Mouse (Mus musculus) E14TG2a.4 (cell line): ENCODE data around the gene Tpm1.

Experiments used
- CTCF ChIP-seq: conservative IDR thresholded peaks from 2 replicates; pipeline ENCODE4 v1.5.1; 2014; ENCODE audit warnings: low read length
- NANOG ChIP-seq: IDR thresholded peaks from 2 replicates; pipeline ENCODE4 v1.6.1; 2014; ENCODE audit warnings: borderline replicate concordance, low read length, mixed read lengths
- POU5F1 ChIP-seq: IDR thresholded peaks from 2 replicates; pipeline ENCODE4 v1.6.1; 2014; ENCODE audit warnings: low read length, borderline replicate concordance

GRCm38 (mm10) chr9:67036527-67037118 is 12.6 kb downstream of the Tpm1 start:
- TF ChIP-seq CTCF, result no peak
- TF ChIP-seq NANOG, result no peak
- no peak for TF ChIP-seq POU5F1
